Mouse (Mus musculus) yolk sac, embryonic 10.5 days (tissue): ENCODE measurements around the gene Zdhhc8.
A peak's percentile ranks its signal among the peaks of the same experiment; 100 is the strongest.

Source experiments
- DNase-seq: peaks from one replicate; pipeline ENCODE4 v3.0.0-alpha.2; 2017; ENCODE audit warnings: low spot score

The Zdhhc8 gene

GRCm38 (mm10) chr16:18231047-18231446, 3.9 kb downstream of the Zdhhc8 start:
- no peak for DNase-seq

GRCm38 (mm10) chr16:18230617-18231016, 4.3 kb downstream of the Zdhhc8 start:
- DNase-seq = no peak

- DNase-seq = no peak
Observed at GRCm38 (mm10) chr16:18229622-18230021, 5.3 kb downstream of the Zdhhc8 start.

GRCm38 (mm10) chr16:18228856-18229255, 6.1 kb downstream of the Zdhhc8 start:
- no peak for DNase-seq

- no peak for DNase-seq
Observed at GRCm38 (mm10) chr16:18227897-18228422, 7.0 kb downstream of the Zdhhc8 start.

- no peak for DNase-seq
Observed at GRCm38 (mm10) chr16:18227187-18227586, 7.7 kb downstream of the Zdhhc8 start.

- DNase-seq = no peak
Observed at GRCm38 (mm10) chr16:18222188-18222587, 12.7 kb downstream of the Zdhhc8 start.

- DNase-seq = no peak
Observed at GRCm38 (mm10) chr16:18221543-18221898, 13.4 kb downstream of the Zdhhc8 start.

DNA sequence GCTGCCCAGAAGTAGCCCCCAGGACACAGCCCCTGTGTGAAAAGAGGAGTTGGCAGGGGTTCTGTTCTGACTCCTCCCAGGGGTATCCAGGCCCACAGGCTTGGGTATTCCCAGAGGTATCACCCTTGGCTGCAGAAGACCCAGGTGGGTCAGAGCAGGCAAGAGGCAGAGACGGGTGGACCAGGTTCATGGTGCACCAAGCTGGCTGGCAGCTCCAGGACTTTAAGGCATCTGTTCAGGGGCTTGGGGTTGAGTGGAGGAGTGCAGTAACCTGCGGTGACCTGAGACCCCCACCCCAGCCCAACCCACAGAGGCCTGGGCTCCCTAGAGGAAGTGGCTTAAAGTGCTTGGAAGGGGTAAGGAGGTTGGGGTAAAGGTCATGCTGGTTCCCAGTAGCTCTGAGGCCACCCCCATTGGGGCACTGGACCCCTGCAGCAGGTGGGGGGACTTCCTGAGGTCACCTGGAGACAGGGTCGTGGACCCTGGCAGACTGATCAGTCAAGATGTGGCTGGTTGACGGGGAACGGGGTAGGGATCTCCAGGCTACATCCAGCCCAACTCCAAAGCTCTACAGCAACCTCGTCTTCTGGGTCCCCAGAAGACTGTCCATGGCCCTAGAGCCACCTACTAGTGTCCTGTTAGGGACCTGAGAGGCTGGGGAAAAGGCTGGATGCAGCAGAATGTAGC, 13.9 kb downstream of the Zdhhc8 start:
- DNase-seq = no peak

GRCm38 (mm10) chr16:18220001-18220400, 14.9 kb downstream of the Zdhhc8 start:
- DNase-seq = peak; percentile 22

GRCm38 (mm10) chr16:18218580-18218996, 16.3 kb downstream of the Zdhhc8 start:
- DNase-seq = no peak

- no peak for DNase-seq
Observed at GRCm38 (mm10) chr16:18217579-18217978, 17.4 kb downstream of the Zdhhc8 start, which contains the start of gene Ccdc188. TSS of gene Ccdc188 (plus strand) at chr16:18217879.

DNA sequence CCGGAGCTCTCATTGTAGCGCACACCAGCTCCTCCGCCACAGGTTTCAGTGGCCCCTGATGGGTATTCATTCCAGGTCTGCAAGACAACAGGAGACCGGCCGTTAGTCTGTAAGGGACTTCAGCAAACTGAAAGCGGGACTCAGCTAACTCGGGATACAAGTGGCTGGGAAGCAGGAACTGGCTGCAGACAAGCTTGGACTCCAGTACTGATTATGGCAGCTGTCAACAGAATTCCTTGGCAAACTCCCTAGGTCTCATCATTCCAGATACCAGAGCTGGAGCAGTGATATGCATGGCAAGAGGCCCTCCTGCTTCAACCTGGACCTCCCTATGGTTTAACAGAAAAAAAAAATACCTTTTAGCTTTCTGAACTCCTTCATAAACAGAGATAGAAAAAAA, 20.1 kb downstream of the Zdhhc8 start:
- no peak for DNase-seq

DNA sequence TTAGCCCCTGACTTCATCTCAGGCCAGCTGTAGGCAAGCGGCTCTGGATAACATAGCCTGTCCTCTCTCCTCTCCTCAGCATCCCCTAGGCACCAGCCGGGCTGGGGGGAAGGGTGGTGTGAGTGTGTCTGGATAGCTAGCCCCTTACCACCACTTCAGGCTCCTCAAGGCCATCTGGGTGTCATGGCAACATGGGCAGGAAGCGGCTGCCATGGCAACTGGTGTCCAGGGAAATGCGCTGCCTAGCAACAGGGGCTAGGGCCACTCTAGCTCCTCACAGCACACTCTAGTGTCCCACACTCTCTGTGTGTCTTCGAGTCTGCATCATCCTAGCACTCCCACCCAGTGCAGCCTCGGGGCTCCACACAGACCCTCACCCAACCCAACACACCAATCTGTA, 21.2 kb downstream of the Zdhhc8 start:
- DNase-seq = no peak

- DNase-seq = peak; percentile 42
Observed at GRCm38 (mm10) chr16:18211417-18212171, 23.3 kb downstream of the Zdhhc8 start.

DNA sequence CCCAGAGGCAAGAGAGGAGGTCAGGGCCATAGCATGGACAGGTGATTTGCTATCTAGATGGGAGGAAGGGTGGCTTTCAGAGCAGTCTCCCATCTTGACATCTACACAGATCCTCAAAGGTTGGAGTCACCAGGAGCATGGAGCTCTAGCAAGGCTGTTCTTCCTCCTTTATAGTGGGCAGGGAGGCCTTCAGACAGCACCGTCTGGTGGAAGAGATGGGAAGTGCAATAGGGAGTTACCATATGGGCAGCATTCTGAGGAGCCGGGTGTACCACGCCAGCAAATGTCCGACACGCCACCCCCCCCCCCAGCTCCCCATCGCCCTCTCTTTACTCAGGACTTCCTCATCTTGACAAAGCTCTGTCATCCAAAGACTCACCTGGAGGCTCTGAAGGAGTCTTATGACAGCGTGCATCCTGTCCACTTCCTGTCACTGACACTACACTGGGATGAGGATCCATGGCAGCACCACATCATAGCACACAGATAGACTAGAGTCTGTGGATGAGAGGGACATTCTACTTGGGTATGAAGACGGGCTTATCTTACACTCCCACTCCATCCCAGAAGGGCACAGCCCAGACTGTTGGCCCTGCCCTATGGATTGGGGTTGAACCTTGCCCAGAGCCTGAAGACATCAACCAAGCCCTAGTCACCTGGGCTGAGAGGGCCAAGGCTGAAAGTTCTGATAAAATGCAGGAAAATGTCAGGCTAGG, 24.1 kb downstream of the Zdhhc8 start:
- no peak for DNase-seq

DNA sequence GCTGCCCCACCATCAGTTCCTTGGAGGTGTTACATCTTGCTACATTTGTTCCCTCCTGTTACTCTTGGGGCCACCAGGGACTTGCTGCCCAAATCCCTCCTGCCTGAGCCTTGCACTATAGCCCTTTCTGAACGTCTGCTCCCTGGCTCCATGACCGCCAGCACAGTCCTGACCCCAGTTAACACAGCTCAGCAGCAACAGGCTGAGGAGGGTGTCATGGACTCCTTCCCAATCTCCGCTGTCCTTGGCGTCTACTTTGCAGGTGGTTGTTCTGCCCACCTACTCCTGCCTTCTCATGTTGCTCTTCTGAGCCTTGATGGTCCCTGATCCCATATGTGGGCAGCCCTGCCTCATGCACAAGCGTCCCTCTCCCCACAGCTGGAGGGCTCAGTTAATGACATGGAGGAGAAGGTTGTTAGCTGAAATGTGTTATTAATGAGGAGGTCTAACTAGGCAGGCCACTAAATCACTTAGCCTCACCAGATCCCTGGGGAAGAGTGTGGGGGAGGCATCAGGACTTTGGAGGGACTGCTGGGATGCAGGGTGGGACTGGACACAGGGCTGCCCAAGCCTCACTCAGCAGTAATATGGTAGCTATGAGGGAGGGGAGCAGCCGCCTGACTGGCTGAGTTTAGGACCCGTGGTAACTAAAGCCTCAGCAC, 31.4 kb downstream of the Zdhhc8 start:
- no peak for DNase-seq

DNA sequence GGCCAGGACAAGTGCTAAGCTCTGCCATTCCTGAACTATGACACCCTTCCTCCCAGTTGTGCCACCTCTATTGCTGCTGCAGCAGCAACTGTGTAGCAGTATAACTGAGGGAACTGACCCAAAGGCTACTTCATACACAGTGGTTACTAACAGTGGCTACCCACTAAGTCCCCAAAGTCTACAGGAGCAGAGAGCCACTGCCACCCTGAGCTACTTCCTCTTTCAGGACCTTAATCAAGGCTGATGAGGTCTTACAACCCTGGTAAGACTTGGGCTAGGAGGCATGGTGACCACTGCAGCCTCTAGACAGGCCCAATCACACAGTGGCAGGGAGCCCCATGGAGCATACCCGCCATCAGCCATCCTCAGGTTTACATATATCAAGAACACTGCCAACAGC, 32.9 kb downstream of the Zdhhc8 start:
- no peak for DNase-seq

DNA sequence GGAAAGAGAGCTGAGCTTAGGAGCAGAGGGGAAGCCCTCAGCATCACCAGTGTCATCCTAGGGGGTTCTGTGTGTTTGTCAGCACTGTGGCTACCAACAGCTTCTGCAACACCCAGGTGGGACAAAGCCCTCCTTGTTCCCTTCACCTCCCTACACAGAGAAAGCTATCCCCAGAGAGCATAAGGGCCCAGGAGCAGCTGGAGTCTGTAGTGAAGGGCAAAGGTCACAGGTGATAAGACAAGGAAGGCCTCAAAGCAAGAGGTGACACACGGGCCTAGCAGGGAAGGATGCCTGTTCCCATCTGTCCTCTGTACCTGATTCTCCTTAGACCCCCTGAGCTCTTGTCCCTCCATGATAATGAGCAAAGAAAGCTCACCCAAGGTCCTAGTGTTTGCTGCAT, 33.3 kb downstream of the Zdhhc8 start:
- DNase-seq = no peak

DNA sequence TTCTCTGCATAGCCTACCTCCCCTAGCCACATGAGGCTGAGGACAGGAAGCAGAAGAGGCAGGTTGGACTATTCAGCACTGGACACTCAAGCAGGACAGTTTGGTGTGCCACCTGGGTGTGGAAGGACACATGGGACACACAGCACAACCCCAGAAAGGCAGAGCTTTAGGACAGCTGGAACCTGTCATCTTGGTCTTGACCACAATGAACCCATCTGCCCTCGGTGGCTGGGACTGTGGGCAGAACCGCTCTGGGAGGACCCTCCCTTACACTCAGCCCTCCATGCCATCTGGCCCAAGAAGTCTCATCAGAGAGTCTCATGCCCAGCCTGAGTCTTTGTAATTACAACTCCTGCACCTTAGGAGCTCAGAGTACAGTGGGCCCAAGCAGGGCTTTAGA, 34.9 kb downstream of the Zdhhc8 start:
- DNase-seq = no peak

DNA sequence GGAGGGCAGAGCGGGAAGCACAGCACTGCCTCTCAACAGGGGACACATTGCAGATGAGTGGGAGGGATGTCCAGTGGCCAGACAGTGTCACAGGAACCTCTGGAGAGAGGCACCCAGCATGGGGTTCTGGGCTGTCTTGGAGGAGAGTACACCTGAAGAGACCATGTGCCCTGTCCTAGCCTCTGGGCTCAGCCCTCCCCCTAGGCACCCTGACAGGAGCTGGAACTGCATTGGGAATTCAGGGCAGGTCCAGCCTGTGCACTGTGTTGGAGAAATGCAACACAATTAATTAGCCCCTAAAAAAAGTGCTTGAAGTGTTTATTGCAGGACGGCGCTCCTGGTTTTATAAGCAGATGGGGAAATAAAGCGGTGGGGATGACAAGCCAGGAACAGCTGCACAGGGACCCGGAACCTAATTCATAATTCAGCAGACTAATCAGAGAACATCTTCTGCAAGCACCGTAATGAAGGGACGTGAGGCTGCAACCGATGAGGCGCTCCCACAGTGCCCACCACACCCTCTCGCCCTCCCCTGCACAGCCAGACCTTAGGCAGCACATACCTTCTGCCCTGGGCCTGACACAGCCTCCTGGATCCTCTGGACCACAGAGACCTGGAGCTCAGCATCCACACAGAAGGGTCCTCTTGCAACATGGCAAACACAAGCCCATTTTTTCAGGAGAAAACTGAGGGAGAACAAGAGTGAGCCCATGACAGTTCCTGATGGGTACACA, 36.4 kb downstream of the Zdhhc8 start:
- DNase-seq = no peak

- no peak for DNase-seq
Observed at GRCm38 (mm10) chr16:18197881-18198280, 37.1 kb downstream of the Zdhhc8 start.
